Mouse (Mus musculus) layer of hippocampus, adult 11-12 months (tissue): ENCODE results near the gene Ifngr1.

Experiments used
- DNase-seq: peaks from one replicate; pipeline ENCODE4 v3.0.0; 2022; ENCODE audit warnings: low spot score

The Ifngr1 gene

GRCm38 (mm10) chr10:19645119-19645518 lies 53.4 kb downstream of the Ifngr1 start:
- DNase-seq = no peak

- no peak for DNase-seq
Observed at GRCm38 (mm10) chr10:19657426-19657825, 65.7 kb downstream of the Ifngr1 start.
